Mouse (Mus musculus) CH12.LX (cell line): ENCODE measurements at regions not wholly inside any gene's neighbourhood (a gene's known extent, or its start where the extent isn't known, plus 50 kb on each side); places are given as distances from the start of the nearest gene placed in this dataset.

ENCODE experiments used
- CHD1 ChIP-seq: IDR thresholded peaks from 2 replicates; pipeline ENCODE4 v1.6.1; 2012; ENCODE audit warnings: low read depth, low read length, improper control_type of control experiment, inconsistent platforms
- CTCF ChIP-seq, 2 experiments: IDR thresholded peaks in 1 of 2; conservative IDR thresholded peaks in 1 of 2; 2 replicates each; pipeline ENCODE4 v1.5.1; 2011 to 2012; ENCODE audit warnings: low read depth in 2 of 2, low read length in 2 of 2, improper control_type of control experiment in 1 of 2, inconsistent platforms in 1 of 2, mild to moderate bottlenecking in 1 of 2, moderate library complexity in 1 of 2
- EP300 ChIP-seq: IDR thresholded peaks from 2 replicates; pipeline ENCODE4 v1.6.1; 2011; ENCODE audit warnings: low read length, improper control_type of control experiment
- IRF4 ChIP-seq: IDR thresholded peaks from 2 replicates; pipeline ENCODE4 v1.6.1; 2014; ENCODE audit warnings: low read depth, mild to moderate bottlenecking, inconsistent platforms, low read length, improper control_type of control experiment
- MAFK ChIP-seq: IDR thresholded peaks from 2 replicates; pipeline ENCODE4 v1.6.1; 2011; ENCODE audit warnings: low read length, improper control_type of control experiment; ENCODE audit not compliant: insufficient replicate concordance
- MAX ChIP-seq: IDR thresholded peaks from 2 replicates; pipeline ENCODE4 v1.6.1; 2011; ENCODE audit warnings: low read length, improper control_type of control experiment
- MEF2A ChIP-seq: IDR thresholded peaks from 2 replicates; pipeline ENCODE4 v1.6.1; 2014; ENCODE audit warnings: low read depth, mild to moderate bottlenecking, inconsistent platforms, low read length, improper control_type of control experiment, borderline replicate concordance
- MXI1 ChIP-seq: IDR thresholded peaks from 2 replicates; pipeline ENCODE4 v1.6.1; 2011; ENCODE audit warnings: mild to moderate bottlenecking, low read depth, low read length, improper control_type of control experiment
- MYC ChIP-seq: IDR thresholded peaks from 2 replicates; pipeline ENCODE4 v1.6.1; 2011; ENCODE audit warnings: low read depth, mild to moderate bottlenecking, improper control_type of control experiment, low read length
- NELFE ChIP-seq: IDR thresholded peaks from 2 replicates; pipeline ENCODE4 v1.6.1; 2011; ENCODE audit warnings: low read depth, low read length, improper control_type of control experiment
- POLR2A ChIP-seq: IDR thresholded peaks from 2 replicates; pipeline ENCODE4 v1.6.1; 2011; ENCODE audit warnings: low read depth, mild to moderate bottlenecking, improper control_type of control experiment, low read length
- POLR2AphosphoS2 ChIP-seq: IDR thresholded peaks from 2 replicates; pipeline ENCODE4 v1.6.1; 2011; ENCODE audit warnings: low read depth, low read length, improper control_type of control experiment
- TBP ChIP-seq: conservative IDR thresholded peaks from 2 replicates; pipeline ENCODE4 v1.6.1; 2011; ENCODE audit warnings: low read depth, low read length, improper control_type of control experiment
- ZNF384 ChIP-seq: IDR thresholded peaks from 2 replicates; pipeline ENCODE4 v1.6.1; 2012; ENCODE audit warnings: low read depth, low read length, improper control_type of control experiment, inconsistent platforms

DNA sequence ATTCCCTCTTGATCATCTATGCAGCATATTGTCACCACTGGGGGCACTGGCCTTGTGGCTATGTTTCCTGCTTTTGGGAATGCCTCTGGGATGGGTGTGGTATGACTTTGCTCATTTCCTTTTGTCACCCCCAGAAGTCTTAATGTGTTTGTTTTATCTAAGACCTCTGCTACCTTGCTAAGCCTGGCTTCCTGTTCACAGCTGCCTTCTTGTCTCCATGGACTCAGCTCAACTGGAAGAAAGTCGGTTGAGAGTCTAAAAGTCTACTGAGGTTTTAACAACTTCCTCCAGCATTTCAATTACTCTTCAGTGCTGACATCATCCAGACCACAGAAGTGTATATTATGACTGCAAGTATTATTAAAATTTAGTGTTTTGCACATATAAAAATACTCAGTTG lies 220.7 kb upstream of the Rasa1 start:
- TF ChIP-seq TBP, result no peak
- TF ChIP-seq CHD1, result no peak
- TF ChIP-seq POLR2A, result no peak
- no peak for TF ChIP-seq CTCF (conservative IDR thresholded peaks at IDR 0.05 in 1 of 2, IDR thresholded peaks at IDR 0.05 in 1 of 2; ENCODE audit: low read depth in 2 of 2, low read length in 2 of 2)
- no peak for TF ChIP-seq MAX
- TF ChIP-seq MEF2A, result no peak
- no peak for TF ChIP-seq NELFE
- TF ChIP-seq POLR2AphosphoS2, result no peak
- no peak for TF ChIP-seq IRF4
- no peak for TF ChIP-seq MXI1
- TF ChIP-seq EP300, result no peak
- TF ChIP-seq MYC, result no peak
- TF ChIP-seq ZNF384, result no peak
- no peak for TF ChIP-seq MAFK
